Comparison of ENCODE assay signal across 14 mouse cellular contexts in genomic region chr16:79534370-79534769, GRCm38 (mm10).
DNase-seq lines count a peak whose midpoint lies in the region; TF ChIP-seq lines count a peak whose summit lies in the region.
"Had no signal": no experiment of that assay in that cellular context is flagged by ENCODE, and none has a peak within 500 bp of the region (broad histone marks: within the 10 kb centered on the region; RNA-seq: fewer than 3 reads in every experiment).

No protein-coding gene starts in this region.

- H3K27me3 ChIP-seq in heart, adult 2 months (ENCODE audit: control insufficient read depth, insufficient read depth, low read length) = no peaks in the 10 kb centered on the region
- H3K27me3 ChIP-seq: intestine, embryonic 15.5 days; neural tube, embryonic 12.5 days had no signal

- peak; percentile 42 for TF ChIP-seq CTCF in heart, adult 2 months (IDR thresholded peaks at IDR 0.05)
- no peak; the same call in 1 of the 2 replicates for TF ChIP-seq CTCF in left cerebral cortex, adult 2 months (IDR thresholded peaks at IDR 0.05)

- no peak for DNase-seq in heart, adult 2 months
- DNase-seq in heart, adult 11 months = no peak
- peak; percentile 6 for DNase-seq in left cerebral cortex, postnatal 4 days
- no peak for DNase-seq in left cerebral cortex, postnatal 36 days (ENCODE audit: low spot score in 2 of 2)
- DNase-seq in WW6 (ENCODE audit: low read depth, low spot score) = peak; percentile 1
- peak; percentile 7 for DNase-seq in mesoderm, embryonic 11.5 days (ENCODE audit: low read depth, low spot score)
- no peak for DNase-seq in right cerebral cortex, postnatal 25 days
- no peak for DNase-seq in left cerebral cortex, adult 2 months (ENCODE audit: extremely low spot score in 1 of 2, low spot score in 2 of 2)
- DNase-seq: cerebellum, postnatal 25 days; gastrocnemius, postnatal 10 days; lung, adult 18-20 months had no signal

- no peak for TF ChIP-seq EP300 in heart, adult 2 months (IDR thresholded peaks at IDR 0.05; ENCODE audit: insufficient read depth, low read depth, low read length)

- no peak for TF ChIP-seq POLR2A in heart, adult 2 months (IDR thresholded peaks at IDR 0.05; ENCODE audit: insufficient read depth, low read depth, low read length)

- no peak overlapping the region for H3K27ac ChIP-seq in heart, adult 2 months
- H3K27ac ChIP-seq in left cerebral cortex, adult 2 months = no peak overlapping the region
- H3K27ac ChIP-seq: intestine, embryonic 15.5 days; midbrain, embryonic 10.5 days; neural tube, embryonic 12.5 days had no signal

- 37% methylated on average over 2 of the region's 2 CpGs for WGBS in heart, adult 2 months

- no peak overlapping the region for H3K9ac ChIP-seq in heart, adult 2 months (ENCODE audit: low read depth, low read length)
- H3K9ac ChIP-seq: intestine, embryonic 15.5 days; neural tube, embryonic 12.5 days had no signal

- no peaks in the 10 kb centered on the region for H3K36me3 ChIP-seq in heart, adult 2 months (ENCODE audit: control insufficient read depth, insufficient read depth, low read length)
- H3K36me3 ChIP-seq: intestine, embryonic 15.5 days; midbrain, embryonic 10.5 days; neural tube, embryonic 12.5 days had no signal

- intact Hi-C loops in heart, adult 2 months (cut with DNase I) = loop anchor here (10.0 kb wide), 1 partner anchor 350 kb away; no protein-coding TSS in a partner anchor
- intact Hi-C loops in left cerebral cortex, postnatal 4 days (cut with DNase I) = no loop called here
- intact Hi-C loops in left cerebral cortex, postnatal 36 days (cut with DNase I) = no loop called here
- intact Hi-C loops in left cerebral cortex, adult 2 months (cut with DNase I) = no loop called here

- no peaks in the 10 kb centered on the region for H3K4me1 ChIP-seq in heart, adult 2 months (ENCODE audit: control insufficient read depth, insufficient read depth, low read length)
- H3K4me1 ChIP-seq: intestine, embryonic 15.5 days; midbrain, embryonic 10.5 days; neural tube, embryonic 12.5 days had no signal

- H3K4me3 ChIP-seq in heart, adult 2 months = no peak overlapping the region
- H3K4me3 ChIP-seq in left cerebral cortex, adult 2 months = no peak overlapping the region
- H3K4me3 ChIP-seq: intestine, embryonic 15.5 days; midbrain, embryonic 10.5 days; neural tube, embryonic 12.5 days had no signal

- no peaks in the 10 kb centered on the region for H3K79me2 ChIP-seq in heart, adult 2 months (replicated peaks; ENCODE audit: control insufficient read depth, insufficient read depth, low read length)

Comparison
In these comparisons a context has a peak if more than half of its experiments do, and no peak if none do; other contexts are left out.
1. DNase-seq: peak in left cerebral cortex, postnatal 4 days (single experiment), WW6 (single experiment) and mesoderm, embryonic 11.5 days (single experiment); none in heart, adult 2 months (0 of 2), heart, adult 11 months (single experiment), left cerebral cortex, postnatal 36 days (0 of 2), right cerebral cortex, postnatal 25 days (single experiment) and left cerebral cortex, adult 2 months (0 of 2).